Mouse (Mus musculus) limb, embryonic 12.5 days (tissue): ENCODE measurements at regions not wholly inside any gene's neighbourhood (a gene's known extent, or its start where the extent isn't known, plus 50 kb on each side); places are given as distances from the start of the nearest gene placed in this dataset.
"Not testable (repeated sequence)": the region's sequence is repeated elsewhere in the genome, so short reads cannot be mapped to it uniquely, and the experiment has no call there.

Source experiments
- ATAC-seq: fragments of 200-750 bp; cut with Nextera tagmentation; 2 replicates; pipeline ENCODE4 v1.8.0; 2017; ENCODE audit warnings: low read depth, moderate TSS enrichment; ENCODE audit not compliant: insufficient number of reproducible peaks, insufficient read depth, low FRiP score, low TSS enrichment
- H3K27ac ChIP-seq: fragments of 300-500 bp; sonication (generic); 2 replicates; pipeline ENCODE4 v1.5.1; 2016; ENCODE audit warnings: mild to moderate bottlenecking, moderate library complexity
- H3K27me3 ChIP-seq: fragments of 300-500 bp; sonication (generic); 2 replicates; pipeline ENCODE4 v1.6.1; 2016; ENCODE audit warnings: mild to moderate bottlenecking, moderate library complexity
- H3K36me3 ChIP-seq: fragments of 300-500 bp; sonication (generic); 2 replicates; pipeline ENCODE4 v1.6.1; 2016; ENCODE audit warnings: mild to moderate bottlenecking, moderate library complexity
- H3K4me1 ChIP-seq: fragments of 300-500 bp; sonication (generic); replicated peaks from 2 replicates; pipeline ENCODE4 v1.6.1; 2016
- H3K4me2 ChIP-seq: fragments of 300-500 bp; sonication (generic); 2 replicates; pipeline ENCODE4 v1.6.1; 2016; ENCODE audit warnings: mild to moderate bottlenecking, moderate library complexity
- H3K4me3 ChIP-seq: fragments of 300-500 bp; sonication (generic); replicated peaks from 2 replicates; pipeline ENCODE4 v1.5.1; 2016; ENCODE audit warnings: mild to moderate bottlenecking
- H3K9ac ChIP-seq: fragments of 300-500 bp; sonication (generic); replicated peaks from 2 replicates; pipeline ENCODE4 v1.6.1; 2016; ENCODE audit warnings: mild to moderate bottlenecking, moderate library complexity
- H3K9me3 ChIP-seq: fragments of 300-500 bp; sonication (generic); 2 replicates; pipeline ENCODE4 v1.6.1; 2016; ENCODE audit warnings: mild to moderate bottlenecking, moderate library complexity
- WGBS: fragments of 180-500 bp; shearing (Covaris S2); methylation state at CpG from one replicate; pipeline ENCODE4 v1.1.7; 2016; 5-methylcytosine and 5-hydroxymethylcytosine counted together

DNA sequence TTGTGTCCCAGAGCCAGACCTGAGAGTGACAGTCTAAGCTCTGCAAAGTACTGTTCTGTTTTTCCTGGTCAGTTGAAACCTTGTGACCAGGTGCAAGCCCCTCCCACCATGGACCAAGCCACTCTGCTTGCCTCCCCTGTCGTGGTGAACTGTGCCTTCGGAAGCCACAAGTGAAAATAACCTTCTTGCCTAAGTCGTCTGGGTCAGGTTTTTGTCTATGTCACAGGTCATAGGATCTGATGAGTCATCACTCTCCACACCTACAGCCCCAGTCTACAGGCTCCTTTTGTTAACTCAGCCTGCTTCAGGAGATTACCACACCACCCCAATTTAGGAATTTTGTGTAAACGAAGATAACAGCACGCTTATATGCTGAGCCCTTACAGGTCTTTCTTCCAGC, 417.2 kb upstream of the Arid1b start:
- H3K27me3 ChIP-seq = no peaks in the 10 kb centered on the region
- no peak overlapping the region for H3K9ac ChIP-seq
- no peaks in the 10 kb centered on the region for H3K4me1 ChIP-seq
- H3K4me2 ChIP-seq = no peak overlapping the region
- H3K27ac ChIP-seq = no peak overlapping the region
- H3K4me3 ChIP-seq = no peak overlapping the region
- WGBS = 61% methylated on average over 5 of the region's 5 CpGs
- no peaks in the 10 kb centered on the region for H3K9me3 ChIP-seq
- H3K36me3 ChIP-seq = no peaks in the 10 kb centered on the region
- no peak for ATAC-seq

GRCm38 (mm10) chr17:4581851-4582250, 412.3 kb upstream of the Arid1b start:
- H3K36me3 ChIP-seq = no peaks in the 10 kb centered on the region
- H3K27me3 ChIP-seq = no peaks in the 10 kb centered on the region
- H3K4me2 ChIP-seq = no peak overlapping the region
- no peak overlapping the region for H3K4me3 ChIP-seq
- no peaks in the 10 kb centered on the region for H3K4me1 ChIP-seq
- no peak overlapping the region for H3K27ac ChIP-seq
- H3K9ac ChIP-seq = no peak overlapping the region
- no peak for ATAC-seq
- WGBS = 87% methylated on average over 11 of the region's 11 CpGs
- H3K9me3 ChIP-seq = no peaks in the 10 kb centered on the region

GRCm38 (mm10) chr17:4610481-4610880, 383.7 kb upstream of the Arid1b start:
- Histone ChIP-seq H3K4me1 (no peaks in the 10 kb centered on the region), H3K9me3 (0 out of 2 replicates have a peak, but pooled peaks cover 5% of the 10 kb centered on the region), H3K9ac (no peak overlapping the region), H3K4me2 (no peak overlapping the region), H3K27me3 (no peaks in the 10 kb centered on the region), H3K4me3 (no peak overlapping the region), H3K36me3 (no peaks in the 10 kb centered on the region), H3K27ac (no peak overlapping the region)
- WGBS = 89% methylated on average over 8 of the region's 8 CpGs
- no peak for ATAC-seq

DNA sequence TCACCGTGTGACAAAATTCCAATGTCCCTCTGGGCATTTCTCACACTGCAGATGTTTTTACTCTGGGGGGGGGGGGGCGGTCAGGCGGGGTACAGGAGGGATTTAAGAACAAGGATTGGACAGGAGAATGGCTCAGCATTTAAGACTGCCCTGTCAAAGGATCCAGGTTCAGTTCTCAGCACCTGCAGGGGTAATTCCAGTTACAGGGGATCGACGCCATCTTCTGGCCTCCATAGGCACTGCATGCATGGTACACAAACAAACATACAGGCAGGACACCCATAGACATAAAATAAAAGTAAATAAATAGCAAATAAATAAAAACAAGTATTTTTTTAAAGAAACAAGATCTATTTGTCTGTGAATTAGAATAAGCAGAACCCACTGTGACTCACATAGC, 383.1 kb upstream of the Arid1b start:
- 88% methylated on average over 5 of the region's 5 CpGs for WGBS
- H3K9me3 ChIP-seq = 0 out of 2 replicates have a peak, but pooled peaks cover 5% of the 10 kb centered on the region
- H3K9ac ChIP-seq = no peak overlapping the region
- H3K4me3 ChIP-seq = no peak overlapping the region
- H3K36me3 ChIP-seq = no peaks in the 10 kb centered on the region
- ATAC-seq = no peak
- H3K27me3 ChIP-seq = no peaks in the 10 kb centered on the region
- H3K4me2 ChIP-seq = no peak overlapping the region
- H3K27ac ChIP-seq = no peak overlapping the region
- H3K4me1 ChIP-seq = no peaks in the 10 kb centered on the region

DNA sequence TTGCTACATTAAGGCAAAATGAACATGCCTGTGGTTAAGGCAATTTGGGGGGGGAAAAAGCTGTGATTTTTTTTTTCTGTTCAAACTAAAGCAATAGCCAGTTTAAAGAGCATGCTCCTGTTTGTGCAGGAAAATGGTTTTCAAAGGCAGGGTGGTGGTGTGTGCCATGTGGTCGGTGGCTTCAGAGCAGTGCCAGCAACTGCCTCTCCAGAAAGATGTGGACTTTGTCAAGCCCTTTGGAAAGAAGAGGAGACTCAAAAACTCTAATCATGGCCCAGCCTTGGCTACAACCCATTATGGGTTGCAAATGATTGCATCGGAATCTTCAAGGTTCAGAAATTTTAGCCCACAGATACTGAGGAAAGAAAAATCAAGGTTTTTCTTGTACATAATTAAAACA, 382.4 kb upstream of the Arid1b start:
- 85% methylated on average over 2 of the region's 2 CpGs for WGBS
- Histone ChIP-seq H3K27me3 (no peaks in the 10 kb centered on the region), H3K9ac (no peak overlapping the region), H3K27ac (no peak overlapping the region), H3K9me3 (0 out of 2 replicates have a peak, but pooled peaks cover 5% of the 10 kb centered on the region), H3K4me3 (no peak overlapping the region), H3K4me1 (no peaks in the 10 kb centered on the region), H3K4me2 (no peak overlapping the region), H3K36me3 (no peaks in the 10 kb centered on the region)
- ATAC-seq = no peak

DNA sequence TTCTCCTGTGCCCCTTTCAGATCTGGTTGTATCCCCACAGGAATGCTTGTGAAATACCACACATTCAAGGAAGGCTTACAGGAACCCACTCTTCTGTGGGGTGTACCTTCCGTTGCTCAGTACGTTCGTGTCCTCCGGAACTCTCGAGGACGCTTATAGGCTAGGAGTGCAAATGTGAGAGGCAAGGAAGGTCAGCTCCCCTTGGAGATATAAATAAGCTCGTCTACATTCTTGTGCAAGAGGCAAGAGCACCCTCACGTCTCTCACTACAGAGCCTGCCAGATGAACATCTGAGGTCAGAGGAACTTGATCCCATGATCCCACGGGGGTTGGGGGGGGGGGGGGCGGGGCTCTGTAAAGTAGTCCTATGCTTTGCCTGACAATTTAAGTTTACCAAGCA, 382.0 kb upstream of the Arid1b start:
- no peak for ATAC-seq

DNA sequence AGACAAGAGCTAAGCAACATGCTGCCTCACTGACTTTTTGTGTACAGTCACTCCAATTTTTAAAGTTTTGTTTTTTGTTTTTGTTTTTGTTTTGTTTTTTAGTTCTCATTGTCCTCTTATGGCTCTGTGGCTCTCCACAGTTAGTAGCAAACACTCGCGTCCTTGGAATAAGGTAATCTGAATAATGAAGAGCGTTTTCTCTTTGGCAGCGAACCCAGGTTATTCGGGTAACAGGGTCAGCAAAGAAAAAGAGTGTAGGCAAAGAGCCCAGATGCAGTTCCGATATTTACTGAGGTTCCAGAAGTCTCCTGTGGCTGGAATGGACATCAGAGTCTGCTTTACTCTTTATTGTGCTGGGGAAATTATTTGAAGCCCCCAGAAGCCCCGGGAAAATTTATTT, 381.4 kb upstream of the Arid1b start:
- H3K4me3 ChIP-seq = no peak overlapping the region
- H3K9me3 ChIP-seq = 0 out of 2 replicates have a peak, but pooled peaks cover 3% of the 10 kb centered on the region
- H3K4me2 ChIP-seq = no peak overlapping the region
- no peak overlapping the region for H3K9ac ChIP-seq
- WGBS = 90% methylated on average over 7 of the region's 7 CpGs
- no peaks in the 10 kb centered on the region for H3K36me3 ChIP-seq
- H3K27ac ChIP-seq = no peak overlapping the region
- ATAC-seq = no peak
- no peaks in the 10 kb centered on the region for H3K4me1 ChIP-seq
- no peaks in the 10 kb centered on the region for H3K27me3 ChIP-seq

More for the DNA sequence above, 382.0 kb upstream of the Arid1b start:
- Histone ChIP-seq H3K9me3 (0 out of 2 replicates have a peak, but pooled peaks cover 5% of the 10 kb centered on the region), H3K9ac (no peak overlapping the region), H3K27ac (no peak overlapping the region), H3K36me3 (no peaks in the 10 kb centered on the region), H3K4me3 (no peak overlapping the region), H3K4me1 (no peaks in the 10 kb centered on the region), H3K4me2 (no peak overlapping the region), H3K27me3 (no peaks in the 10 kb centered on the region)
- WGBS = 54% methylated on average over 10 of the region's 10 CpGs

GRCm38 (mm10) chr17:4620361-4620760, 373.8 kb upstream of the Arid1b start:
- H3K4me1 ChIP-seq = no peaks in the 10 kb centered on the region
- H3K9ac ChIP-seq = no peak overlapping the region
- no peak for ATAC-seq
- H3K27ac ChIP-seq = no peak overlapping the region
- H3K9me3 ChIP-seq = no peaks in the 10 kb centered on the region
- H3K36me3 ChIP-seq = no peaks in the 10 kb centered on the region
- H3K27me3 ChIP-seq = no peaks in the 10 kb centered on the region
- no peak overlapping the region for H3K4me3 ChIP-seq
- no peak overlapping the region for H3K4me2 ChIP-seq

- not testable (repeated sequence) for ATAC-seq
These were observed 368.0 kb upstream of the Arid1b start for GRCm38 (mm10) chr17:4626126-4626525.

GRCm38 (mm10) chr17:4627542-4627941, 366.6 kb upstream of the Arid1b start:
- Histone ChIP-seq H3K9me3 (no peaks in the 10 kb centered on the region), H3K27me3 (no peaks in the 10 kb centered on the region), H3K36me3 (no peaks in the 10 kb centered on the region), H3K4me3 (no peak overlapping the region), H3K4me2 (no peak overlapping the region), H3K4me1 (no peaks in the 10 kb centered on the region), H3K27ac (no peak overlapping the region), H3K9ac (no peak overlapping the region)
- WGBS = 88% methylated on average over 7 of the region's 7 CpGs
- no peak for ATAC-seq

More at GRCm38 (mm10) chr17:4626126-4626525, 368.0 kb upstream of the Arid1b start:
- H3K36me3 ChIP-seq, H3K27me3 ChIP-seq, H3K4me2 ChIP-seq, H3K9me3 ChIP-seq, H3K9ac ChIP-seq, H3K4me1 ChIP-seq, H3K4me3 ChIP-seq, H3K27ac ChIP-seq: not testable (repeated sequence)
- WGBS = 100% methylated on average over 1 of the region's 1 CpGs

DNA sequence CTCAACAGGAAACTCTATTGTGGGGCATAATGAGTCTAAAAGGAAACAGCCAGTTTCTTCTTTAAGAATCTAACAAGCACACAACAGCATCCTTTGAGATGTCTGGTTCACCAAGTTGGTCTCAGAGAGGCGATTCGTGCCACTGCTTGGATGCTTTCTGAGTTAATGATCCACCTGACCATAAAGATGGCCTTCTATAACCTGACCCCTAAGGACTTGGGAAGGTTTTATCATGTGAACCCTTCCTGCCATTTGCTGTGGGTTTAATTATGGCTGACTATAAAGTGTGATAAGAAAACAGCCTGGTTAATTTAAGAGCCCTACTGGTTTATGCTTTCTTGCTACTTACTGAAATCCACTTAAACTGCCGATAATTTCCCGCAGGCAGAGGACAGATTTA, 363.0 kb upstream of the Arid1b start:
- H3K9ac ChIP-seq = no peak overlapping the region
- H3K4me2 ChIP-seq = no peak overlapping the region
- 48% methylated on average over 4 of the region's 4 CpGs for WGBS
- no peak overlapping the region for H3K27ac ChIP-seq
- ATAC-seq = no peak
- H3K4me3 ChIP-seq = no peak overlapping the region
- no peaks in the 10 kb centered on the region for H3K9me3 ChIP-seq
- no peaks in the 10 kb centered on the region for H3K27me3 ChIP-seq
- H3K4me1 ChIP-seq = no peaks in the 10 kb centered on the region
- no peaks in the 10 kb centered on the region for H3K36me3 ChIP-seq

DNA sequence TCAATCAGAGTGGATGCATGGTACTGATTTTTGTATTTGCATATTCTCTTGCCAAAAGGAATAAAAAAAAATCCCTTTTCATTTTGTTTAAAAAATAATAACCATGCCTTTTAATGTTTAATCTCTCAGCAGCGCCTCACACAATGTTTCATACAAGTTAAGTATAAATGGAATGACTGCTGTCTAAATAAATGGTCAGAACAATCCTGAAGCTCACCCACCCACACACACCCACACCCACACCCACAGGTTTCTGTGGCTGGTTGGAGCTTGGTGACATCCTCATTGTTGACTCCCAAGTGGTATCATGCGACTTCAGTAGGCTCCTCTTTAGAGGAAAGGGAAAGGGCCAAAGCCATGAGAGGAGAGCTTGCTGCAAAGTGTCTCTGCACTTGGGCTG, 361.6 kb upstream of the Arid1b start:
- H3K27me3 ChIP-seq = no peaks in the 10 kb centered on the region
- WGBS = 94% methylated on average over 2 of the region's 2 CpGs
- no peak overlapping the region for H3K9ac ChIP-seq
- no peak overlapping the region for H3K4me3 ChIP-seq
- no peak for ATAC-seq
- no peak overlapping the region for H3K4me2 ChIP-seq
- no peaks in the 10 kb centered on the region for H3K4me1 ChIP-seq
- no peaks in the 10 kb centered on the region for H3K9me3 ChIP-seq
- no peaks in the 10 kb centered on the region for H3K36me3 ChIP-seq
- no peak overlapping the region for H3K27ac ChIP-seq
